Mouse (Mus musculus) lung, postnatal 0 days (tissue): ENCODE data around the gene St6galnac5. TPM values are rescaled to one million over a fixed set of nuclear protein-coding genes. Genes with fewer than 3 reads are reported as not detected.
"Not testable (repeated sequence)": the region's sequence is repeated elsewhere in the genome, so short reads cannot be mapped to it uniquely, and the experiment has no call there.

ENCODE experiments used
- ATAC-seq: fragments of 200-750 bp; cut with Nextera tagmentation; 2 replicates; pipeline ENCODE4 v1.8.0; 2017; ENCODE audit warnings: moderate library complexity
- DNase-seq: peaks from one replicate; pipeline ENCODE4 v3.0.0-alpha.2; 2016; ENCODE audit warnings: low spot score
- H3K27ac ChIP-seq: fragments of 300-500 bp; sonication (generic); 2 replicates; pipeline ENCODE4 v1.5.1; 2014; ENCODE audit warnings: antibody characterized with exemption, mild to moderate bottlenecking, low read length, mixed read lengths
- H3K27me3 ChIP-seq: fragments of 300-500 bp; sonication (generic); replicated peaks from 2 replicates; pipeline ENCODE4 v1.6.1; 2014; ENCODE audit warnings: low read length, mixed read lengths; ENCODE audit not compliant: insufficient read depth
- H3K36me3 ChIP-seq: fragments of 300-500 bp; sonication (generic); 2 replicates; pipeline ENCODE4 v1.6.1; 2014; ENCODE audit warnings: low read length, mixed read lengths; ENCODE audit not compliant: insufficient read depth
- H3K4me1 ChIP-seq: fragments of 300-500 bp; sonication (generic); 2 replicates; pipeline ENCODE4 v1.6.1; 2014; ENCODE audit warnings: antibody characterized with exemption, low read depth, low read length, mixed read lengths; ENCODE audit not compliant: insufficient read depth
- H3K4me2 ChIP-seq: fragments of 300-500 bp; sonication (generic); replicated peaks from 2 replicates; pipeline ENCODE4 v1.6.1; 2014; ENCODE audit warnings: low read depth, mild to moderate bottlenecking, low read length, moderate library complexity, mixed read lengths
- H3K4me3 ChIP-seq: fragments of 300-500 bp; sonication (generic); 2 replicates; pipeline ENCODE4 v1.5.1; 2014; ENCODE audit warnings: low read depth, low read length
- H3K9ac ChIP-seq: fragments of 300-500 bp; sonication (generic); replicated peaks from 2 replicates; pipeline ENCODE4 v1.6.1; 2014; ENCODE audit warnings: low read depth, mild to moderate bottlenecking
- H3K9me3 ChIP-seq: fragments of 300-500 bp; sonication (generic); 2 replicates; pipeline ENCODE4 v1.6.1; 2016; ENCODE audit warnings: low read length, mixed read lengths
- CTCF ChIP-seq: IDR thresholded peaks from 2 replicates; pipeline ENCODE4 v1.5.1; 2016; ENCODE audit warnings: antibody characterized with exemption, mild to moderate bottlenecking
- EP300 ChIP-seq: IDR thresholded peaks from 2 replicates; pipeline ENCODE4 v1.6.1; 2016; ENCODE audit warnings: antibody characterized with exemption, mild to moderate bottlenecking, control low read depth
- WGBS: fragments of 180-500 bp; shearing (Covaris S2); extraction: QIAGEN DNeasy Blood & Tissue Kit; methylation state at CpG from one replicate; pipeline ENCODE4 v1.1.7; 2014; 5-methylcytosine and 5-hydroxymethylcytosine counted together
- polyA plus RNA-seq: library from polyadenylated mRNA; unstranded; fragments of >200 nt; fragmentation: Nextera tagmentation; extraction: Ambion mirVana; gene quantifications from 2 replicates; pipeline ENCODE4 v1.2.1, GENCODE M21; 2015

St6galnac5 gene
- polyA plus RNA-seq, 1 experiment from 2014 or later, result 2.4 TPM

DNA sequence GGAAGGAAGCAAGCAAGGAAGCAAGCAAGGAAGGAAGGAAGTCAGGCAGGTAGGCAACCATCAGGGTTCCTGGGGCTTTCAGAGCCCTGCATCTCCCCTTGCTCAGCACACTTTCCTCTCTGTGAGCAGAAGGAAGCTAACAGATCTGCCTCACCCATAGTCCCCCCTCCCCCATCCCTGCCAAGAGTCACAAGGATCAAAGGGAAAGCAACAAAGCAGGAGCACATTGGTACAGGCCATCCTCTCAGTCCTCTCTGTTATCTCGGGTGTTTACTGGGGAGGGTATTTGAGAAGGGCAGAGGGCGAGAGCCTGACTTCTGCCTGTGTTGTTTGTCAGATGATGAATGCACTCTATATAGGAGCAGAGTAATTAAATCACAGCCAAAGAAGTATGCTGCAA, 184.7 kb downstream of the St6galnac5 start:
- TF ChIP-seq CTCF (no peak), EP300 (no peak)
- no peaks in the 10 kb centered on the region for H3K27me3 ChIP-seq
- DNase-seq (no peak), ATAC-seq (no peak)
- WGBS, result 16% methylated on average over 2 of the region's 2 CpGs
- no peaks in the 10 kb centered on the region for H3K4me1 ChIP-seq
- no peak overlapping the region for H3K4me2 ChIP-seq
- H3K9me3 ChIP-seq, result 0 out of 2 replicates have a peak, but pooled peaks cover 3% of the 10 kb centered on the region
- no peak overlapping the region for H3K4me3 ChIP-seq
- no peak overlapping the region for H3K27ac ChIP-seq
- H3K9ac ChIP-seq, result no peak overlapping the region
- H3K36me3 ChIP-seq, result no peaks in the 10 kb centered on the region

DNA sequence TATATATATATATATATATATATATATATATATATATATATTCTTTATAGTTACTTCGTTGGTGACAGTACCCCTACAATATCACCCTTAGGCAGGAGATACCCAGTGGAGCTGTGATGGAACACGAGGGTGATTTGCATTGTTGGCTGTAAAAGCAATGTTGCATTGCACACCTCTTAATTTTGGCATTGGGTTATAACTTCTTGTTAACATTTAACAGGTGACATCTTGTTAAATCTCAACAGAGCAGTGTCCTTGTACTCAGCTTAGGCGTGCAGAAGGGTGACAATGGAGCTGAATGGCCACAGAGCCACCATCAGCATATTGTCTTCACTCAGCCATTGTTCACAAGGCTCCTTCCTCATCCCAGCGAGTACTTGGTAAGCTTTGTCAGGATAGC, 185.8 kb downstream of the St6galnac5 start:
- H3K9ac ChIP-seq, result no peak overlapping the region
- H3K27me3 ChIP-seq, result no peaks in the 10 kb centered on the region
- DNase-seq, result no peak
- no peak overlapping the region for H3K27ac ChIP-seq
- no peaks in the 10 kb centered on the region for H3K4me1 ChIP-seq
- H3K9me3 ChIP-seq, result 0 out of 2 replicates have a peak, but pooled peaks cover 3% of the 10 kb centered on the region
- H3K36me3 ChIP-seq, result no peaks in the 10 kb centered on the region
- no peak overlapping the region for H3K4me2 ChIP-seq
- ATAC-seq, result no peak
- WGBS, result 77% methylated on average over 4 of the region's 4 CpGs
- TF ChIP-seq CTCF, result no peak
- no peak overlapping the region for H3K4me3 ChIP-seq

GRCm38 (mm10) chr3:152793006-152793405, 189.0 kb downstream of the St6galnac5 start:
- WGBS, result 72% methylated on average over 4 of the region's 4 CpGs
- Histone ChIP-seq H3K4me1 (no peaks in the 10 kb centered on the region), H3K36me3 (no peaks in the 10 kb centered on the region), H3K9ac (no peak overlapping the region), H3K4me3 (no peak overlapping the region), H3K9me3 (0 out of 2 replicates have a peak, but pooled peaks cover 3% of the 10 kb centered on the region), H3K27ac (no peak overlapping the region), H3K4me2 (no peak overlapping the region), H3K27me3 (no peaks in the 10 kb centered on the region)
- ATAC-seq (no peak), DNase-seq (no peak)
- no peak for TF ChIP-seq CTCF
- no peak for TF ChIP-seq EP300

- no peak overlapping the region for H3K27ac ChIP-seq
Observed at GRCm38 (mm10) chr3:152792601-152793000, 189.4 kb downstream of the St6galnac5 start.

DNA sequence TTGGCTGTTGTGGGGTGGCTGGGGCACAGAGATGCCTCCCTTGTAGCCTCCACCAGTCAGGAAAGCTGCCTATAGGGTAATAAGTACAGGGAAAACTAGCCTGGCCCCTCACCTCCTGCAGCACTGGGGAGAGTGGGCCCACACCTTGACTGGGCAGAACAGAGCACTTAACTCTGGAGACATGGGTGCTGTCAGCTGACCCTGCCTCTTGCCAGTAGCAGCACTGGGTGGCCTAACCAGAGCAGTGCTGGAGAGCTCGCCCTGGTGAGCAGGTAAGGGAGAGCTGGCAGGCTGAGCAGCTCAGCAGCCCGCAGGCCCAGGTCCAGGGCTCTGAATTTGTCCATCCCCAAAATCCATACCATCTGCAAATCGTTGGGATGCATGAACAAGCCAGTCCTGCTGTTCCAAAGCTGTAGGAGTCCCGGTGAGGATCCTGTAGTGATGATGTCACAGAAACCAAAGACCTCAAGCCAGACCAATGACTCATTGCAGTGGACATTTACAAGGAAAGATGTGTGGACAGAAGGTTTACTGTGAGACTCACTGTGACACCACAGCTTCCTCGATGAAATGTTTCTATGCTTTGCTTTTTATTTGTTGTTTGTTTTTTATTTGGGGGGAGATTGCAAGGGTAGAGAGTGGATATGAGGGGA, 193.6 kb downstream of the St6galnac5 start:
- not testable (repeated sequence) for H3K27ac ChIP-seq, H3K27me3 ChIP-seq, H3K9me3 ChIP-seq, DNase-seq, H3K4me1 ChIP-seq, H3K36me3 ChIP-seq, ATAC-seq, H3K9ac ChIP-seq, H3K4me2 ChIP-seq, H3K4me3 ChIP-seq
- 87% methylated on average over 5 of the region's 5 CpGs for WGBS

More at GRCm38 (mm10) chr3:152792601-152793000, 189.4 kb downstream of the St6galnac5 start:
- H3K4me3 ChIP-seq, result no peak overlapping the region
- H3K27me3 ChIP-seq, result no peaks in the 10 kb centered on the region
- DNase-seq, result no peak
- H3K9ac ChIP-seq, result no peak overlapping the region
- WGBS, result 80% methylated on average over 5 of the region's 5 CpGs
- 0 out of 2 replicates have a peak, but pooled peaks cover 3% of the 10 kb centered on the region for H3K9me3 ChIP-seq
- H3K4me1 ChIP-seq, result no peaks in the 10 kb centered on the region
- H3K36me3 ChIP-seq, result no peaks in the 10 kb centered on the region
- ATAC-seq, result no peak
- no peak overlapping the region for H3K4me2 ChIP-seq
- TF ChIP-seq CTCF (no peak), EP300 (no peak)

DNA sequence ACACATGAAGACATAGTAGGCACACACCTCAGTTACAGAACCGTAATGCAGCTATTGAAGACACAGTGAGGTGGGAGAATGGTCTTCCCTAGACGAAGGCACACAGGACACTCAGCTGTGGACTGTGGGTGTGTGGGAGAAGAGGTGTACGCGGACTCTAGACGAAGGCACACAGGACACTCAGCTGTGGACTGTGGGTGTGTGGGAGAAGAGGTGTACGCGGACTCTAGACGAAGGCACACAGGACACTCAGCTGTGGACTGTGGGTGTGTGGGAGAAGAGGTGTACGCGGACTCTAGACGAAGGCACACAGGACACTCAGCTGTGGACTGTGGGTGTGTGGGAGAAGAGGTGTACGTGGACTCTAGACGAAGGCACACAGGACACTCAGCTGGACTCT, 197.7 kb downstream of the St6galnac5 start:
- not testable (repeated sequence) for ATAC-seq, DNase-seq, H3K27me3 ChIP-seq, H3K4me1 ChIP-seq, H3K9ac ChIP-seq, H3K4me3 ChIP-seq, H3K4me2 ChIP-seq, H3K36me3 ChIP-seq, H3K9me3 ChIP-seq, H3K27ac ChIP-seq
- 90% methylated on average over 6 of the region's 13 CpGs for WGBS

DNA sequence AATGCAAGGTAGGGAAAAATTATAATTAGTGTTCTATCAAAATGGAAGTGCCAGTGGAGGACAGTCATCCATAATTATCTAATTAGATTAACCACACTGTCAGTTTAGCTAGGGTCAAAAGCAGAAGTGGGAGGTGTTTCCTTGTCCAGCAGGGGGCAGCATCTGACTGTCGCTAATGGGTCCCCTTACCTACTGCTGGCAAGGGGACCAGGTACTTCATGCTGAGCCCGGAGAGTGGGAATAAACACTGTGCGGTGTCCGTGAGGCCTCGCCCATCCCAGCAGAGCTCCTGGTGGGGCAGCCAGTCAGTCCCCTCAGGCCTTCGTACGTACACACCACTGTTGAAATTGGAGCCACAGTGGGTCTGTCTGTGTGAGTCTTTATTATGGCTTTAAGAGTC, 198.3 kb downstream of the St6galnac5 start:
- Histone ChIP-seq H3K4me2 (no peak overlapping the region), H3K36me3 (no peaks in the 10 kb centered on the region), H3K27me3 (no peaks in the 10 kb centered on the region), H3K4me1 (no peaks in the 10 kb centered on the region), H3K27ac (no peak overlapping the region), H3K9me3 (no peaks in the 10 kb centered on the region), H3K4me3 (no peak overlapping the region), H3K9ac (no peak overlapping the region)
- WGBS, result 16% methylated on average over 7 of the region's 7 CpGs
- peak; percentile 92 for TF ChIP-seq CTCF
- TF ChIP-seq EP300, result no peak
- ATAC-seq (peak; percentile 65), DNase-seq (peak; percentile 84)
